Mouse (Mus musculus) embryonic facial prominence, embryonic 15.5 days (tissue): ENCODE data around the gene Atp5g3. TPM values are rescaled to one million over a fixed set of nuclear protein-coding genes. Genes with fewer than 3 reads are reported as not detected.
A peak's percentile ranks its signal among the peaks of the same experiment; 100 is the strongest.

Experiments
- ATAC-seq: fragments of 200-750 bp; cut with Nextera tagmentation; 2 replicates; pipeline ENCODE4 v1.8.0; 2017; ENCODE audit warnings: low read depth, moderate TSS enrichment; ENCODE audit not compliant: insufficient number of reproducible peaks, low FRiP score, low TSS enrichment
- H3K27ac ChIP-seq: fragments of 300-500 bp; sonication (generic); replicated peaks from 2 replicates; pipeline ENCODE4 v1.5.1; 2015; ENCODE audit warnings: mild to moderate bottlenecking, inconsistent platforms
- H3K27me3 ChIP-seq: fragments of 300-500 bp; sonication (generic); 2 replicates; pipeline ENCODE4 v1.6.1; 2015; ENCODE audit warnings: inconsistent platforms
- H3K36me3 ChIP-seq: fragments of 300-500 bp; sonication (generic); 2 replicates; pipeline ENCODE4 v1.6.1; 2015; ENCODE audit warnings: mild to moderate bottlenecking, inconsistent platforms
- H3K4me1 ChIP-seq: fragments of 300-500 bp; sonication (generic); 2 replicates; pipeline ENCODE4 v1.6.1; 2015; ENCODE audit warnings: inconsistent platforms
- H3K4me2 ChIP-seq: fragments of 300-500 bp; sonication (generic); replicated peaks from 2 replicates; pipeline ENCODE4 v1.6.1; 2015; ENCODE audit warnings: mild to moderate bottlenecking, inconsistent platforms
- H3K4me3 ChIP-seq: fragments of 300-500 bp; sonication (generic); replicated peaks from 2 replicates; pipeline ENCODE4 v1.5.1; 2015; ENCODE audit warnings: mild to moderate bottlenecking, inconsistent platforms
- H3K9ac ChIP-seq: fragments of 300-500 bp; sonication (generic); 2 replicates; pipeline ENCODE4 v1.6.1; 2015; ENCODE audit warnings: inconsistent platforms
- H3K9me3 ChIP-seq: fragments of 300-500 bp; sonication (generic); replicated peaks from 2 replicates; pipeline ENCODE4 v1.6.1; 2016; ENCODE audit warnings: inconsistent platforms
- WGBS: fragments of 180-500 bp; shearing (Covaris S2); methylation state at CpG from one replicate; pipeline ENCODE4 v1.1.7; 2015; 5-methylcytosine and 5-hydroxymethylcytosine counted together
- polyA plus RNA-seq: library from polyadenylated mRNA; unstranded; fragments of >200 nt; fragmentation: Nextera tagmentation; extraction: Ambion mirVana; gene quantifications from 2 replicates; pipeline ENCODE4 v1.2.1, GENCODE M21; 2015

Atp5g3 gene
- polyA plus RNA-seq, 1 experiment from 2014 or later = 982 TPM

DNA sequence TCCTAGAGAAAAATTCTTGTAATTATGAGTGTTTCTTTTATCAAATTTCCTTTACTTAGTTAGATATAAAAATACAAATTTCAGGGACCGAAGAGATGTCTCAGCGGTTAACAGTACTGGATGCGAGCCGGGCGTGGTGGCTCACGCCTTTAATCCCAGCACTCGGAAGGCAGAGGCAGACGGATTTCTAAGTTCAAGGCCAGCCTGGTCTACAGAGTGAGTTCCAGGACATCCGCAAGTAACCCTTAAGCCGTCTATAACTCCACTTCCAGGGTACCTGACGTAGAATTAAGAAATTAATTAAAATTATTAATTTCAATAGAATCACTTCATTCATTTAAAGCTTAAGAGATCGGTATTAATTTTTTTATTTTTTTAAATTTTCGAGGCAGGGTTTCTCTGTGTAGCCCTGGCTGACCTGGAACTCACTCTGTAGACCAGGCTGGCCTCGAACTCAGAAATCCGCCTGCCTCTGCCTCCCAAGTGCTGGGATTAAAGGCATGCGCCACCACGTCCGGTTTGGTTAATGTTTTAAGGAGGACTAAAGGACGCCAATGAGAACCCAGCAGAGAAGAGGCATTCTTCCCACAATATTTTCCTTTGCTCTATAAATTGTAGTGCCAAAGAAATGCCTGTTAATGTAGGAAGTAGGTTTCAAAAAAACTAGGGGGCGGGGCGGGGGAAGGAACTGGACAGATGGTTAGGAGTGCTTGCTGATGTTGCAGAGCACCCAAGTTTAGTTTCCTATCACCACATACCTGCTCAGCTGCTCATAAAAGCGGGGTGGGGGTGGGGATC lies 17.5 kb downstream of the Atp5g3 start:
- Histone ChIP-seq H3K4me3 (peak overlapping the region; percentile 96), H3K27ac (no peak overlapping the region), H3K4me1 (0 out of 2 replicates have a peak, but pooled peaks cover 6% of the 10 kb centered on the region), H3K36me3 (no peaks in the 10 kb centered on the region), H3K27me3 (no peaks in the 10 kb centered on the region), H3K4me2 (peak overlapping the region; percentile 57), H3K9ac (peak overlapping the region; percentile 64; the same call in 1 of the 2 replicates), H3K9me3 (no peaks in the 10 kb centered on the region)
- ATAC-seq = no peak
- 66% methylated on average over 22 of the region's 22 CpGs for WGBS

GRCm38 (mm10) chr2:73892464-73893296 lies 18.4 kb downstream of the Atp5g3 start, which contains the start of gene Atf2:
Atf2 (minus strand) TSS chr2:73892639.
- Histone ChIP-seq H3K4me2 (peak within 1 kb of the TSS; percentile 61), H3K9ac (peak within 1 kb of the TSS; percentile 93), H3K36me3 (no peaks in the 10 kb centered on the region), H3K4me3 (peak within 1 kb of the TSS; percentile 96), H3K9me3 (no peaks in the 10 kb centered on the region), H3K4me1 (0 out of 2 replicates have a peak, but pooled peaks cover 6% of the 10 kb centered on the region), H3K27me3 (no peaks in the 10 kb centered on the region), H3K27ac (peak within 1 kb of the TSS; percentile 93)
- WGBS = under 1% methylated on average over 63 of the region's 63 CpGs
- peak; percentile 96 for ATAC-seq

GRCm38 (mm10) chr2:73891701-73892463 lies 19.2 kb downstream of the Atp5g3 start:
- H3K4me2 ChIP-seq = peak overlapping the region; percentile 61
- H3K9ac ChIP-seq = peak overlapping the region; percentile 93
- no peaks in the 10 kb centered on the region for H3K9me3 ChIP-seq
- peak; percentile 56 for ATAC-seq
- H3K4me3 ChIP-seq = peak overlapping the region; percentile 96
- under 1% methylated on average over 52 of the region's 54 CpGs for WGBS
- H3K4me1 ChIP-seq = 0 out of 2 replicates have a peak, but pooled peaks cover 6% of the 10 kb centered on the region
- peak overlapping the region; percentile 93 for H3K27ac ChIP-seq
- H3K27me3 ChIP-seq = no peaks in the 10 kb centered on the region
- H3K36me3 ChIP-seq = no peaks in the 10 kb centered on the region

GRCm38 (mm10) chr2:73885997-73886396 lies 25.1 kb downstream of the Atp5g3 start:
- Histone ChIP-seq H3K9ac (no peak overlapping the region), H3K9me3 (no peaks in the 10 kb centered on the region), H3K4me2 (no peak overlapping the region), H3K27me3 (no peaks in the 10 kb centered on the region), H3K36me3 (no peaks in the 10 kb centered on the region), H3K4me3 (no peak overlapping the region), H3K4me1 (0 out of 2 replicates have a peak, but pooled peaks cover 2% of the 10 kb centered on the region), H3K27ac (no peak overlapping the region)
- no peak for ATAC-seq
- WGBS = 76% methylated on average over 2 of the region's 2 CpGs

- H3K36me3 ChIP-seq = peaks cover 10% of the 10 kb centered on the region; the same call in 1 of the 2 replicates
- H3K4me2 ChIP-seq = no peak overlapping the region
- H3K27me3 ChIP-seq = no peaks in the 10 kb centered on the region
- no peak overlapping the region for H3K27ac ChIP-seq
- no peak overlapping the region for H3K4me3 ChIP-seq
- H3K9ac ChIP-seq = no peak overlapping the region
- H3K9me3 ChIP-seq = no peaks in the 10 kb centered on the region
- ATAC-seq = no peak
- H3K4me1 ChIP-seq = no peaks in the 10 kb centered on the region
- 80% methylated on average over 2 of the region's 2 CpGs for WGBS
These were observed 33.2 kb downstream of the Atp5g3 start for GRCm38 (mm10) chr2:73877891-73878290.

GRCm38 (mm10) chr2:73867764-73868487 lies 43.2 kb downstream of the Atp5g3 start:
- Histone ChIP-seq H3K36me3 (peaks cover 13% of the 10 kb centered on the region; the same call in 1 of the 2 replicates), H3K4me1 (no peaks in the 10 kb centered on the region), H3K27me3 (no peaks in the 10 kb centered on the region), H3K27ac (no peak overlapping the region), H3K4me2 (no peak overlapping the region), H3K9ac (no peak overlapping the region), H3K4me3 (no peak overlapping the region), H3K9me3 (no peaks in the 10 kb centered on the region)
- WGBS = 75% methylated on average over 16 of the region's 16 CpGs
- ATAC-seq = no peak

GRCm38 (mm10) chr2:73860046-73860624 lies 51.0 kb downstream of the Atp5g3 start:
- no peaks in the 10 kb centered on the region for H3K27me3 ChIP-seq
- WGBS = 86% methylated on average over 4 of the region's 4 CpGs
- no peak overlapping the region for H3K9ac ChIP-seq

More at GRCm38 (mm10) chr2:73860046-73860624, 51.0 kb downstream of the Atp5g3 start:
- Histone ChIP-seq H3K27ac (no peak overlapping the region), H3K4me1 (no peaks in the 10 kb centered on the region), H3K4me2 (no peak overlapping the region), H3K9me3 (no peaks in the 10 kb centered on the region), H3K4me3 (no peak overlapping the region), H3K36me3 (no peaks in the 10 kb centered on the region)
- ATAC-seq = no peak

Other genes with a start within 250 kb of the Atp5g3 start
- 24.7 and 25.2 TPM in 2 replicates for gene Chn1, start 136.0 kb downstream of the Atp5g3 start, polyA plus RNA-seq
- gene Atf2, start 18.7 kb downstream of the Atp5g3 start, polyA plus RNA-seq = 57.5 and 62.2 TPM in 2 replicates